Mouse (Mus musculus) forebrain, postnatal 0 days (tissue): ENCODE data around the gene Haus5. TPM values are rescaled to one million over a fixed set of nuclear protein-coding genes. Genes with fewer than 3 reads are reported as not detected.

Experiments used
- ATAC-seq: fragments of 200-750 bp; cut with Nextera tagmentation; 2 replicates; pipeline ENCODE4 v1.8.0; 2017; ENCODE audit warnings: mild to moderate bottlenecking, moderate library complexity
- DNase-seq: peaks from one replicate; pipeline ENCODE4 v3.0.0-alpha.2; 2015
- H3K27ac ChIP-seq: fragments of 300-500 bp; sonication (generic); 2 replicates; pipeline ENCODE4 v1.5.1; 2014; ENCODE audit warnings: low read depth, mild to moderate bottlenecking, antibody characterized with exemption, low read length, moderate library complexity, mixed read lengths
- H3K27me3 ChIP-seq: fragments of 300-500 bp; sonication (generic); 2 replicates; pipeline ENCODE4 v1.6.1; 2014; ENCODE audit warnings: mild to moderate bottlenecking, low read length, mixed read lengths; ENCODE audit not compliant: insufficient read depth
- H3K36me3 ChIP-seq: fragments of 300-500 bp; sonication (generic); 2 replicates; pipeline ENCODE4 v1.6.1; 2014; ENCODE audit warnings: mild to moderate bottlenecking, moderate library complexity; ENCODE audit not compliant: insufficient read depth
- H3K4me1 ChIP-seq: fragments of 300-500 bp; sonication (generic); 2 replicates; pipeline ENCODE4 v1.6.1; 2014; ENCODE audit warnings: antibody characterized with exemption; ENCODE audit not compliant: insufficient read depth
- H3K4me2 ChIP-seq: fragments of 300-500 bp; sonication (generic); 2 replicates; pipeline ENCODE4 v1.6.1; 2014; ENCODE audit warnings: low read depth, mild to moderate bottlenecking, moderate library complexity
- H3K4me3 ChIP-seq: fragments of 300-500 bp; sonication (generic); 2 replicates; pipeline ENCODE4 v1.5.1; 2014; ENCODE audit warnings: low read depth, low read length, mixed read lengths
- H3K9ac ChIP-seq: fragments of 300-500 bp; sonication (generic); 2 replicates; pipeline ENCODE4 v1.6.1; 2014; ENCODE audit warnings: mild to moderate bottlenecking
- H3K9me3 ChIP-seq: fragments of 300-500 bp; sonication (generic); 2 replicates; pipeline ENCODE4 v1.6.1; 2016; ENCODE audit warnings: low read length
- CTCF ChIP-seq: sonication (generic); IDR thresholded peaks from 2 replicates; pipeline ENCODE4 v1.5.1; 2016; ENCODE audit warnings: antibody characterized with exemption, control low read depth, low read depth
- WGBS: fragments of 180-500 bp; shearing (Covaris S2); extraction: QIAGEN DNeasy Blood & Tissue Kit; methylation state at CpG from one replicate; pipeline ENCODE4 v1.1.7; 2014; 5-methylcytosine and 5-hydroxymethylcytosine counted together
- polyA plus RNA-seq: library from polyadenylated mRNA; unstranded; fragments of >200 nt; fragmentation: Nextera tagmentation; extraction: Ambion mirVana; gene quantifications from 2 replicates; pipeline ENCODE4 v1.2.1, GENCODE M21; 2015
- total RNA-seq: library from RNA; depleted of rRNA; stranded (reverse); fragments of >200 nt; gene quantifications from 2 replicates; pipeline ENCODE4 v1.2.3, GENCODE M21; 2014

Haus5 gene
- total and polyA plus RNA-seq, 2 experiments from 2014 or later, result 16.3 to 17.7 TPM

GRCm38 (mm10) chr7:30626647-30627046 lies 38.1 kb downstream of the Haus5 start:
- ATAC-seq, result no peak
- no peak for DNase-seq
- H3K4me2 ChIP-seq, result peak overlapping the region; percentile 77
- peaks cover 16% of the 10 kb centered on the region for H3K36me3 ChIP-seq
- no peak overlapping the region for H3K9ac ChIP-seq
- no peaks in the 10 kb centered on the region for H3K9me3 ChIP-seq
- no peak overlapping the region for H3K4me3 ChIP-seq
- no peak overlapping the region for H3K27ac ChIP-seq
- H3K27me3 ChIP-seq, result peaks cover 4% of the 10 kb centered on the region
- 87% methylated on average over 5 of the region's 5 CpGs for WGBS
- no peak for TF ChIP-seq CTCF
- no peaks in the 10 kb centered on the region for H3K4me1 ChIP-seq

GRCm38 (mm10) chr7:30625530-30626384 lies 39.0 kb downstream of the Haus5 start, which contains the start of gene Cox6b1:
Cox6b1 (minus strand) TSS chr7:30626151.
- Histone ChIP-seq H3K9ac (peak within 1 kb of the TSS; percentile 77), H3K4me2 (peak within 1 kb of the TSS; percentile 77), H3K9me3 (no peaks in the 10 kb centered on the region), H3K4me1 (no peaks in the 10 kb centered on the region), H3K4me3 (peak within 1 kb of the TSS; percentile 77), H3K27ac (peak within 1 kb of the TSS; percentile 43; the same call in 1 of the 2 replicates), H3K27me3 (no peaks in the 10 kb centered on the region; the same call in 1 of the 2 replicates), H3K36me3 (peaks cover 21% of the 10 kb centered on the region)
- no peak for TF ChIP-seq CTCF
- WGBS, result 2% methylated on average over 44 of the region's 44 CpGs
- ATAC-seq (peak; percentile 97), DNase-seq (peak; percentile 96)

GRCm38 (mm10) chr7:30619202-30619601 lies 45.6 kb downstream of the Haus5 start:
- Histone ChIP-seq H3K9me3 (no peaks in the 10 kb centered on the region), H3K4me3 (no peak overlapping the region), H3K4me2 (no peak overlapping the region), H3K27ac (no peak overlapping the region), H3K9ac (no peak overlapping the region), H3K36me3 (peaks cover 54% of the 10 kb centered on the region), H3K4me1 (no peaks in the 10 kb centered on the region), H3K27me3 (no peaks in the 10 kb centered on the region)
- no peak for DNase-seq
- WGBS, result 93% methylated on average over 3 of the region's 3 CpGs
- ATAC-seq, result no peak
- TF ChIP-seq CTCF, result peak; percentile 58

- Histone ChIP-seq H3K27me3 (no peaks in the 10 kb centered on the region), H3K27ac (no peak overlapping the region), H3K9me3 (no peaks in the 10 kb centered on the region), H3K4me1 (no peaks in the 10 kb centered on the region), H3K36me3 (peaks cover 54% of the 10 kb centered on the region), H3K9ac (no peak overlapping the region), H3K4me2 (no peak overlapping the region), H3K4me3 (no peak overlapping the region)
- no peak for TF ChIP-seq CTCF
- no peak for DNase-seq
- no peak for ATAC-seq
- 95% methylated on average over 9 of the region's 9 CpGs for WGBS
These were observed 46.1 kb downstream of the Haus5 start for GRCm38 (mm10) chr7:30618658-30619057.

GRCm38 (mm10) chr7:30615049-30615760 lies 49.6 kb downstream of the Haus5 start:
- Histone ChIP-seq H3K27me3 (no peaks in the 10 kb centered on the region), H3K36me3 (peaks cover 34% of the 10 kb centered on the region; the same call in 1 of the 2 replicates), H3K4me1 (no peaks in the 10 kb centered on the region), H3K9ac (no peak overlapping the region), H3K4me3 (no peak overlapping the region), H3K27ac (no peak overlapping the region), H3K4me2 (no peak overlapping the region), H3K9me3 (no peaks in the 10 kb centered on the region)
- TF ChIP-seq CTCF, result no peak
- DNase-seq, result no peak
- 53% methylated on average over 5 of the region's 5 CpGs for WGBS
- no peak for ATAC-seq

- Histone ChIP-seq H3K9me3 (no peaks in the 10 kb centered on the region), H3K9ac (no peak overlapping the region), H3K4me3 (no peak overlapping the region), H3K4me2 (no peak overlapping the region), H3K36me3 (peaks cover 32% of the 10 kb centered on the region; the same call in 1 of the 2 replicates), H3K27me3 (no peaks in the 10 kb centered on the region), H3K4me1 (no peaks in the 10 kb centered on the region), H3K27ac (no peak overlapping the region)
- no peak; the same call in 1 of the 2 replicates for TF ChIP-seq CTCF
- DNase-seq (no peak), ATAC-seq (no peak)
- 71% methylated on average over 2 of the region's 2 CpGs for WGBS
These were observed 50.3 kb downstream of the Haus5 start for GRCm38 (mm10) chr7:30614454-30614853.
